Mouse (Mus musculus): ENCODE data around the gene Tmem30c.

The Tmem30c gene

DNA sequence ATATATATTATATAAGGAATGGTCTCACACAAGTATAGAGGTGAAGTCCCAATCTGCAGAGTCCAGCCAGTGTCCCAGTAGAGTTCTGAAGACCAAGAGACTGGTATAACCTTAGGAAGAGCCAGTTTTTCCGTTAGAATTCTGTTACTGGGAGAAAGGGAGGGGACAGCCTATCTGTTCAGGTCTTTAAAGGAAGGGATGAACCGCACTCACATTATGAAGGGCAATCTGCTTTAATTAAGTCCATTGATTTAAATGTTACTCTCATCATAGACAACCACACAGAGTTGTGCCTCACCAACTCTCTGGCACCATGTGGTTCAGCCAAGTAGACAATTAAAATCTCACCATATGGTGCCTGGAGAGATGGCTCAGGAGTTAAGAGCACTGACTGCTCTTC, at the start of gene Tmem30c:
Gene Tmem30c (minus strand): TSS at position 101 of the 400 bp plus-strand sequence.
- DNase-seq (ENCODE audit: low read depth, low spot score): no peak

DNA sequence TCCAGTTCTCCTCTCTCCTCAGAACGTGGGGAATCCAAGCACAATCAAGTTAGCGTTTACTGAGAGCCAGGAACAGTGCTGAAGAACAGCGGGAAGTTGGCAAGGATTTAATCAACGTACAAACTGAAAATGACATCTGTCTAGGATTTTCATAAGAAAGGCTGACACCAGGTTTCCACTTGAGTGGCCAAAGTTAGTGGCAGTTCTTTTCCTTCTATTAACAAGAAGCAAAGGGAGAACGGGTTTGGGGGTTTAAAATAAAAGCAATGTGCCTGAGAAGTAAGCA, 47.9 kb upstream of the Tmem30c start:
- DNase-seq (ENCODE audit: low read depth, low spot score): no peak

DNA sequence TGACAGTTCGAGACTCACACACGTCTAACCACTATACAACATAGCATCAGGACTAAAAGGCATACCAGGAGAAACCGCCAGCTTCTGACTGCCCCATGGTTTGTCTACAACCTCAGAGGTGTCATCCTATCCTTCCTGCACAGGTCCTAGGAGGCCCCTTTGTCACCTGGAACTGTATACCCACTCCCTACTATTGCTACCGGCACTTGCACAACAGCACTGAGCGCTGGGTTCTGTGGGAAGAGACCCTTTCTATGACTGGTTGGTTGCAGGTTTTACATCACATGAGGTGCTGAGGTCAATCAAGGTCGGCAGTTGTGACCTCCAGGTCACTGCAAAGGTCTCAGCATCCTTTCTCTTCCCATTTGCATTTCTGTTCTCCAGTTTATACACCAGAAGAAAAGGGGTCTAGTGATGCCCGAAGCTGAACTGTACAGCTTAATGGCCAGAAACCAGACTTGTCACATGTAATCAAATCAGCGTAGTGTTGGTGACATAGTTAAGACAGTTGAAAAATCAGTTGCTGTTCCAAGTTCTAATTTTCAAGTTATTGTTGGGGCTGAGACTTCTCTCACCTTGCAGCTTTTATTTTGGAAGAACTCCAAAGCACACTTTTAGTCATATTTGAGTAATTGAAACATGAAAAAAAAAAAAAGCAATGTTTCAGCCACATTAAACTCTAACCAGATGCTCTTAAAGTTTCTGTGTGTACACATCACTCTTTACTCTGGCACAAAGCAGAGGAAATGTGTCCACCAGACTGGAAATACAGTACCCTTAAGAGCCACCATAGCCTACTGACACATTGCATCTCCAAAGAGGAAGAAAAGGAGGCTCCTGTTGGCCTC, 47.3 kb upstream of the Tmem30c start:
- DNase-seq (ENCODE audit: low read depth, low spot score): no peak

- no peak for DNase-seq (ENCODE audit: low read depth, low spot score)
Measured at GRCm38 (mm10) chr16:57336770-57337423, 44.2 kb upstream of the Tmem30c start.

DNA sequence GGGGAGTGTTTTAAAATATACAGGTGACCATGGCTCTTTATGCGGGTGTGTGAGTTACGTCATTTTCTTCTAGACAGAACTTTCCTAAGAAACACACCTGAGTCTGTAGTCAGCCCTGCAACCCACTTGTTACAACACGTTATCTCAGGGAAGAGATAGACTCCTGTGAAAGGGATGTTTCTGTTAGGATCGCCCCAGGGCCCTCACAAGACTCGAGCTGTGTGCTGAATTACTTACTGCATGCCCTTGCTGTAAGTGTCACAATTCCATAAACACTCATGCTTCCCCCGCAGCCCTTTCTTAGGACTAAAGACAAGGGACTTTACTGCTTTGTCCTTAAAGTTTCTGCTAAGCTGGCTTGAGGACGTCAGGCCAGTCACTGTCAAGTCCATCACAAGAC, 39.6 kb upstream of the Tmem30c start:
- DNase-seq (ENCODE audit: low read depth, low spot score): no peak

GRCm38 (mm10) chr16:57330111-57330510, 37.4 kb upstream of the Tmem30c start:
- no peak for DNase-seq (ENCODE audit: low read depth, low spot score)

- DNase-seq (ENCODE audit: low read depth, low spot score): no peak
Measured at GRCm38 (mm10) chr16:57329028-57329427, 36.4 kb upstream of the Tmem30c start.

DNA sequence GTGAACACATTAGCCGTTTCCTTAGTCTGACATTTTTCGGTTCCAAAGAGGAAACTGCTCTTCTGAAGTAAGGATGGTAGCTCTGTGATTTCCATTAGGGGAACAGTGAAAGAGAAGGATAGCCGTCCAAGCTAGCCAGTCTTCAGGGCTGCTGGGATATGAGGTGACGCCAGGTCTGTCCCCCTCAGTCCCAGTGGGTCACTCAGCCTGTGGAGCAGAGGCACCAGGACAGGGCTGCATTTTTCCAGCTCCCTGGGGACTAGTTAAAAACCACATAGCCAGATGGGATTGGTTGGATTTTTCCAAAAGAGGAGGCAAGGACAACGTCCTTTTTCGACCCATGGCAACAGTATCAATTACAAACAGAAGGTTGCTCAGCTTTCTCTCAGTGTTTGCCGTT, 34.3 kb upstream of the Tmem30c start:
- peak; percentile 39 for DNase-seq (ENCODE audit: low read depth, low spot score)

DNA sequence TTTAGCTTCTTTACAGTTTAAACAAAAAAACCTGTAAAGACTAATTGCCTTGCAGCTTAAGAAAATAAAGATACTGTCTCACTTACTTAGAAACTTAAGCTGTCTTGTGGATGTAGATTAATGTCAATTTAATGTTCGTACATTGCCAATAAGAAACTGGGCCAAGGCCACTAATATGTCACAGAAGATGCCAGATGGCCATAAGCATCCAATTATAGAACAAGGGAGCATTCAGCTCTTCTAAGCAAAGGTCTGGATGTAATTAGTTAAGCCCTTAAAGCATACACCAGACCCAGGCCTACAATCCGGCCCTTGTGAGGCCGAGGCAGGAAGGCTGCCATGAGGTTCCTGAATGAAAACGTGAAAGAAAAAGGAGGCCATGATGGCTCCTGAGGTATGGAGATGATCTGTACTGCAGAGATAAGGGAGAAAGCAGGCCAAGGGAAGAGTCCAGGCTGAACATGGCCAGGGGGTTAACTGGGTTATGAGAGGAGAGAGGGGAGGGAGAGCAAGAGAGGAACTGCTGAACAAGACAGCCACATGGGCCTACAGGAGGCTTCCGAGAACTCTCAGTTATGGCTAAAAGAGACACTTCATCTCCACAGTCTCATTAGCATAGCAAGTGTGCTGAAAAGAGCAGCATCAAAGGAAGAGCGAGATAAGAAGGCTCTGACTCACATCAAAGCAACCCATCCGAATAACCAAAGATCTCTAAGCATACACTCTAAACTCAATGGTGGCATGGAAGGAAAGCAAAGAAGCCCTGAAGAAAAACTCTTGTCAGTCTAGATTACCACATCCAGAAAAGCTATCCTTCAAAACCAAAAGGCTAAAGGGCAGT, 26.8 kb upstream of the Tmem30c start:
- no peak for DNase-seq (ENCODE audit: low read depth, low spot score)

- DNase-seq (ENCODE audit: low read depth, low spot score): no peak
Measured at GRCm38 (mm10) chr16:57318637-57319125, 26.0 kb upstream of the Tmem30c start.

DNA sequence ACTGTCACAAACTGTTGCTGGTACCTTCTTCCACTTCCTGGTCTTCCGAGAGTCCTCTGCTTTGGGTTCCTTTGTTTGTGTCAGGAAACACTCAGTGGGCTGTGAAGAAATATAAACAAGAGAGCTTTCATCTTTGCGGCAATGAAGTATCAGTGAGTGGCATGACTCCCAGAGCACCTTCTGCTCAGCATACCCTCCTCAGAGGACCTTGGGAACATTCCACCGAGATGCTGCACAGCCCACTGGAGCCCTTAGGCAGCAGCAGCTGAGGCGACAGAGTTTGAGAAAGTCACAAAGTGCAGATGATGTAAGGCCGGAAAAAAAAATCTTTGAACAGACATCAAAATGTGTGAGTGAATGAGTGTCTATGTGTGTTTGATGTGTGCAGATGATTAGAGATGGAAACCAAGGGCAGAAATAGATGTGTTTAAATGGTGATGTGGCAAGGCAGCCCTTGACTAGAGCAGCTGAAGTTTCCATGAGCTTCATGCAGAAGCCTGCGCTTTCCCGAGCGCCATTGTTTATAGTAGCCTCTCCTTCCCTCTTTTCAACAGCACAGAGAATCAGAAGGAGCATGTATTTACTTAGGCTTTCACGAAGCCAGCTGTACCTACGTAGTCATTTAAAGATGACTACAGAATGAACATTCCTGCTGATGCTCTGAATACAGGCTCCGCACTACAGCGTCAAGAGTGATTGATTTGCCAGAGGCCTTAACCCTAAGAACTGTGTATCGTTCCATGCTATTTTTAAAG, 25.4 kb upstream of the Tmem30c start:
- DNase-seq (ENCODE audit: low read depth, low spot score): no peak

- DNase-seq (ENCODE audit: low read depth, low spot score): no peak
Measured at GRCm38 (mm10) chr16:57317127-57317526, 24.5 kb upstream of the Tmem30c start.

- no peak for DNase-seq (ENCODE audit: low read depth, low spot score)
Measured at GRCm38 (mm10) chr16:57315026-57315425, 22.4 kb upstream of the Tmem30c start.

DNA sequence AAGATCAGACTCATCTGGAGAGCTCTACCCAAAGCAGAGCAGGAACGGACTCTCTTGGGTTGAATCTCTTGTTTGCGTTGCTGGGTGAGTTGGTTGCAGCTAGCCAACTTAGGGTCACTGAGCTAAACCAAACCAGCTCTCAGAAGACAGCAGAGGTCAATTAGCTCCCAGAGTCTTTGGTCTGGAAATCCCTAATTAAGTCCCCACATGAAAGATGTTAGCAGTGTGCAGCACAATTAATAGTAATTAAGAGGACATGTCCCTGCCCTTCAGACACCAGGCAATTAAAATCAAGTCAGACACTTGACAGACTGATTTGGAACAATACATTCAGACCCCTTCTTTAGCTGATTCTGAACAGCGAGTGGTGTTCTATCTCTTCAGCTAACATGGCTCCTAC, 21.6 kb upstream of the Tmem30c start:
- DNase-seq (ENCODE audit: low read depth, low spot score): no peak

- no peak for DNase-seq (ENCODE audit: low read depth, low spot score)
Measured at GRCm38 (mm10) chr16:57313487-57313886, 20.8 kb upstream of the Tmem30c start.

DNA sequence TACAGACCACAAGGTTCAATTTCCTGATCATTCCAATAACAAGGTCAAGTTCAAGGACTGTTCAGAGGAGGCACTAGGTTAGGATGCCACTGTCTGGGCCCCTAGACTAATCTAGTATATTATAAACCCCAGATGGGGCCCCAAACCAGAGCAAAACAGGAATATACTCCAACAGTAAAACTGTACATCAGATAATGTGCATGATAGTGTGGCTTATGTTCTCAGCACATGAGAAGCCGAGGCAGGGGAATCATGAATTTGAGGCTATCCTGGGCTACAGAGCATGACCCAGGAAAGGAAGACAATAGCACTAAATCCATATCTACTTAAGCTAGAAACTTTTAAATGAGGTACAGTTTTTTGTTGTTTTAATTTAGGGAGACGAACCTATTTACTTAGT, 19.5 kb upstream of the Tmem30c start:
- no peak for DNase-seq (ENCODE audit: low read depth, low spot score)

GRCm38 (mm10) chr16:57305463-57305862, 12.8 kb upstream of the Tmem30c start:
- DNase-seq (ENCODE audit: low read depth, low spot score): no peak

GRCm38 (mm10) chr16:57303716-57304115, 11.1 kb upstream of the Tmem30c start:
- DNase-seq (ENCODE audit: low read depth, low spot score): peak; percentile 47

- DNase-seq (ENCODE audit: low read depth, low spot score): no peak
Measured at GRCm38 (mm10) chr16:57302792-57303698, 10.4 kb upstream of the Tmem30c start.

DNA sequence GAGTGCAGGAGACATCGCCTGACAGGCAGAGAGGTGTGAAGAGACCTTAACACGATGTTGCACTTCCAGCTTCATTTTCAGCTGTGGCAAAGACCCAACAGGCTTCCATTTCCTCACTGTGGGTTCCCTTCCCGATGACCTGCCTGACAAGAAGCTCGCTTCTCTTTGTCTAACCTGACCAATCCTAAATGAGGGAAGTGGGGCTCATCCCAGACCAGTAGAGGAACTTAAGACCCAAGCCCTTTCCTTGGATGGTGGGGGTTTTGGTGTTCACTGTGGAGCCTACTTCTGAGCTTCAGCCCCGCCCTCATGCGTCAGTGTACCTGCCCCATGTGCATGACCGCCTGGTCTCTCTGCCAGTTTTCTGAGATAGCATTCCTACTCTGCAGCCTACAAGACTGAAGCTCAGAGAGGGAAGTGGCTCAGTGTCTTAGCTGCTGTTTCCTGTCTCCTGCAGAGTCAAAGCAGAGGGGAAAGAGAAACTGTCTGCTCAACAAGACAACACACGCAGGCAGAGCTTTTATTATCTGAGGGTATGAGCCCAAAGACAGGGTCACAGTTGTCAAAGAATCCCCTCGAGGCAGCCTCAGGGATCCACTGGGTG, 8.9 kb upstream of the Tmem30c start:
- no peak for DNase-seq (ENCODE audit: low read depth, low spot score)

All from mesoderm, embryonic 11.5 days (tissue).